Mouse (Mus musculus): ENCODE results near the gene Sez6. TPM values are rescaled to one million over a fixed set of nuclear protein-coding genes. Genes with fewer than 3 reads are reported as not detected.

The Sez6 gene
- polyA plus RNA-seq, 1 experiment from 2014 or later = 132 TPM

GRCm38 (mm10) chr11:77978161-77978560 lies 47.6 kb downstream of the Sez6 start:
- peaks cover 5% of the 10 kb centered on the region for H3K4me1 ChIP-seq (ENCODE audit: control insufficient read depth, insufficient read depth, low read depth, low read length)
- no peak overlapping the region for H3K27ac ChIP-seq (ENCODE audit: low read depth, low read length)
- H3K4me2 ChIP-seq (ENCODE audit: low read length) = no peak overlapping the region
- H3K9ac ChIP-seq (ENCODE audit: low read depth, low read length) = no peak overlapping the region
- H3K27me3 ChIP-seq (replicated peaks; ENCODE audit: control insufficient read depth, insufficient read depth, low read length) = peaks cover 4% of the 10 kb centered on the region; the same call in 1 of the 2 replicates
- H3K4me3 ChIP-seq (ENCODE audit: low read length) = no peak overlapping the region
- peaks cover 6% of the 10 kb centered on the region; the same call in 1 of the 2 replicates for H3K36me3 ChIP-seq (ENCODE audit: control insufficient read depth, insufficient read depth, low read length)
- no peak for ATAC-seq
- WGBS = 84% methylated on average over 6 of the region's 6 CpGs
- H3K9me3 ChIP-seq (ENCODE audit: control insufficient read depth, low read length) = no peaks in the 10 kb centered on the region

GRCm38 (mm10) chr11:77979221-77979809 lies 48.7 kb downstream of the Sez6 start:
- H3K4me3 ChIP-seq (ENCODE audit: low read length) = no peak overlapping the region
- H3K9ac ChIP-seq (ENCODE audit: low read depth, low read length) = no peak overlapping the region
- H3K4me1 ChIP-seq (ENCODE audit: control insufficient read depth, insufficient read depth, low read depth, low read length) = peaks cover 5% of the 10 kb centered on the region
- 83% methylated on average over 8 of the region's 8 CpGs for WGBS
- no peak for ATAC-seq
- H3K27me3 ChIP-seq (replicated peaks; ENCODE audit: control insufficient read depth, insufficient read depth, low read length) = peaks cover 4% of the 10 kb centered on the region; the same call in 1 of the 2 replicates
- H3K36me3 ChIP-seq (ENCODE audit: control insufficient read depth, insufficient read depth, low read length) = peaks cover 6% of the 10 kb centered on the region; the same call in 1 of the 2 replicates
- H3K9me3 ChIP-seq (ENCODE audit: control insufficient read depth, low read length) = no peaks in the 10 kb centered on the region
- H3K27ac ChIP-seq (ENCODE audit: low read depth, low read length) = no peak overlapping the region
- H3K4me2 ChIP-seq (ENCODE audit: low read length) = no peak overlapping the region

GRCm38 (mm10) chr11:77980281-77981204 lies 49.9 kb downstream of the Sez6 start:
- Histone ChIP-seq H3K27ac (ENCODE audit: low read depth, low read length) (no peak overlapping the region; the same call in 1 of the 2 replicates), H3K4me1 (ENCODE audit: control insufficient read depth, insufficient read depth, low read depth, low read length) (peaks cover 10% of the 10 kb centered on the region), H3K4me3 (ENCODE audit: low read length) (no peak overlapping the region), H3K36me3 (ENCODE audit: control insufficient read depth, insufficient read depth, low read length) (peaks cover 6% of the 10 kb centered on the region; the same call in 1 of the 2 replicates), H3K9me3 (ENCODE audit: control insufficient read depth, low read length) (no peaks in the 10 kb centered on the region), H3K4me2 (ENCODE audit: low read length) (peak overlapping the region; percentile 67), H3K27me3 (replicated peaks; ENCODE audit: control insufficient read depth, insufficient read depth, low read length) (peaks cover 4% of the 10 kb centered on the region; the same call in 1 of the 2 replicates), H3K9ac (ENCODE audit: low read depth, low read length) (no peak overlapping the region)
- WGBS = 34% methylated on average over 11 of the region's 11 CpGs
- ATAC-seq = no peak

- Histone ChIP-seq H3K36me3 (ENCODE audit: control insufficient read depth, insufficient read depth, low read length) (peaks cover 11% of the 10 kb centered on the region), H3K4me3 (ENCODE audit: low read length) (peak overlapping the region; percentile 92), H3K4me1 (ENCODE audit: control insufficient read depth, insufficient read depth, low read depth, low read length) (peaks cover 16% of the 10 kb centered on the region), H3K9me3 (ENCODE audit: control insufficient read depth, low read length) (no peaks in the 10 kb centered on the region), H3K9ac (ENCODE audit: low read depth, low read length) (peak overlapping the region; percentile 73), H3K4me2 (ENCODE audit: low read length) (peak overlapping the region; percentile 67), H3K27ac (ENCODE audit: low read depth, low read length) (peak overlapping the region; percentile 98), H3K27me3 (replicated peaks; ENCODE audit: control insufficient read depth, insufficient read depth, low read length) (peaks cover 4% of the 10 kb centered on the region; the same call in 1 of the 2 replicates)
- WGBS = under 1% methylated on average over 29 of the region's 29 CpGs
- peak; percentile 92 for ATAC-seq
Measured at GRCm38 (mm10) chr11:77981609-77982440, 51.2 kb downstream of the Sez6 start.

GRCm38 (mm10) chr11:77982441-77982905 lies 51.9 kb downstream of the Sez6 start, which contains the start of gene Phf12:
TSS of gene Phf12 (plus strand) at chr11:77982754.
- Histone ChIP-seq H3K9ac (ENCODE audit: low read depth, low read length) (peak within 1 kb of the TSS; percentile 94), H3K36me3 (ENCODE audit: control insufficient read depth, insufficient read depth, low read length) (peaks cover 11% of the 10 kb centered on the region), H3K4me2 (ENCODE audit: low read length) (peak within 1 kb of the TSS; percentile 82), H3K27ac (ENCODE audit: low read depth, low read length) (peak within 1 kb of the TSS; percentile 98), H3K27me3 (replicated peaks; ENCODE audit: control insufficient read depth, insufficient read depth, low read length) (peaks cover 4% of the 10 kb centered on the region; the same call in 1 of the 2 replicates), H3K4me1 (ENCODE audit: control insufficient read depth, insufficient read depth, low read depth, low read length) (peaks cover 16% of the 10 kb centered on the region), H3K4me3 (ENCODE audit: low read length) (peak within 1 kb of the TSS; percentile 92), H3K9me3 (ENCODE audit: control insufficient read depth, low read length) (no peaks in the 10 kb centered on the region)
- under 1% methylated on average over 52 of the region's 62 CpGs for WGBS
- ATAC-seq = peak; percentile 89

GRCm38 (mm10) chr11:77983191-77983936 lies 52.8 kb downstream of the Sez6 start:
- H3K9ac ChIP-seq (ENCODE audit: low read depth, low read length) = peak overlapping the region; percentile 94

GRCm38 (mm10) chr11:77983937-77984835 lies 53.6 kb downstream of the Sez6 start:
- Histone ChIP-seq H3K4me3 (ENCODE audit: low read length) (peak overlapping the region; percentile 92), H3K4me2 (ENCODE audit: low read length) (peak overlapping the region; percentile 82), H3K36me3 (ENCODE audit: control insufficient read depth, insufficient read depth, low read length) (peaks cover 5% of the 10 kb centered on the region; the same call in 1 of the 2 replicates), H3K4me1 (ENCODE audit: control insufficient read depth, insufficient read depth, low read depth, low read length) (peaks cover 16% of the 10 kb centered on the region), H3K27me3 (replicated peaks; ENCODE audit: control insufficient read depth, insufficient read depth, low read length) (no peaks in the 10 kb centered on the region), H3K9me3 (ENCODE audit: control insufficient read depth, low read length) (no peaks in the 10 kb centered on the region), H3K27ac (ENCODE audit: low read depth, low read length) (peak overlapping the region; percentile 98), H3K9ac (ENCODE audit: low read depth, low read length) (peak overlapping the region; percentile 94)
- 1% methylated on average over 43 of the region's 63 CpGs for WGBS
- no peak for ATAC-seq

More at GRCm38 (mm10) chr11:77983191-77983936, 52.8 kb downstream of the Sez6 start:
- Histone ChIP-seq H3K27me3 (replicated peaks; ENCODE audit: control insufficient read depth, insufficient read depth, low read length) (no peaks in the 10 kb centered on the region), H3K27ac (ENCODE audit: low read depth, low read length) (peak overlapping the region; percentile 98), H3K9me3 (ENCODE audit: control insufficient read depth, low read length) (no peaks in the 10 kb centered on the region), H3K36me3 (ENCODE audit: control insufficient read depth, insufficient read depth, low read length) (peaks cover 6% of the 10 kb centered on the region), H3K4me2 (ENCODE audit: low read length) (peak overlapping the region; percentile 82), H3K4me1 (ENCODE audit: control insufficient read depth, insufficient read depth, low read depth, low read length) (peaks cover 16% of the 10 kb centered on the region), H3K4me3 (ENCODE audit: low read length) (peak overlapping the region; percentile 92)
- ATAC-seq = no peak
- under 1% methylated on average over 29 of the region's 32 CpGs for WGBS

Data from hindbrain, embryonic 16.5 days (tissue).